Mouse (Mus musculus): ENCODE results near the gene Mknk2. TPM values are rescaled to one million over a fixed set of nuclear protein-coding genes. Genes with fewer than 3 reads are reported as not detected.

The Mknk2 gene
- total RNA-seq (2021), result 10 to 100 TPM; 42.8 to 48.8 TPM
- long read RNA-seq, experiment 1, transcript Mknk2-205 (14 exons, 3,439 nt), result major isoform, 23 of 80 reads
- long read RNA-seq, experiment 1, partial matches to known transcripts, result 8 of 80 reads
- long read RNA-seq, experiment 1, other reads (novel, unspliced or antisense), result 49 of 80 reads
- long read RNA-seq, experiment 2, transcript Mknk2-205 (14 exons, 3,439 nt), result major isoform, 14 of 87 reads
- long read RNA-seq, experiment 2, partial matches to known transcripts, result 10 of 87 reads
- long read RNA-seq, experiment 2, other reads (novel, unspliced or antisense), result 63 of 87 reads

- intact Hi-C loops (cut with DNase I), result loop anchor here (2.0 to 5.0 kb wide), 2 partner anchors 21 to 101 kb away; partner anchors contain the start of genes Btbd2 and Klf16
- Histone ChIP-seq H3K27ac (peak within 1 kb of the TSS; percentile 100), H3K4me3 (peak within 1 kb of the TSS; percentile 49)
- no peak for TF ChIP-seq CTCF (IDR thresholded peaks at IDR 0.05)
- peak; percentile 67 to 80 for DNase-seq (ENCODE audit: extremely low spot score in 1 of 2, low spot score in 2 of 2)
Observed at GRCm38 (mm10) chr10:80677942-80678436, at the start of gene Mknk2. Gene Mknk2, minus strand, starts transcription at chr10:80678112.

- DNase-seq (ENCODE audit: extremely low spot score in 1 of 2, low spot score in 2 of 2), result no peak
- no peak overlapping the region for H3K4me3 ChIP-seq
- intact Hi-C loops (cut with DNase I), result no loop called here
- H3K27ac ChIP-seq, result no peak overlapping the region
- no peak for TF ChIP-seq CTCF (IDR thresholded peaks at IDR 0.05)
Observed at GRCm38 (mm10) chr10:80717281-80717680, 39.4 kb upstream of the Mknk2 start.

- intact Hi-C loops (cut with DNase I), result no loop called here
- no peak overlapping the region for H3K4me3 ChIP-seq
- no peak for DNase-seq (ENCODE audit: extremely low spot score in 1 of 2, low spot score in 2 of 2)
- TF ChIP-seq CTCF (IDR thresholded peaks at IDR 0.05), result no peak
- no peak overlapping the region for H3K27ac ChIP-seq
Observed at GRCm38 (mm10) chr10:80710834-80711233, 32.9 kb upstream of the Mknk2 start.

GRCm38 (mm10) chr10:80705479-80705878, 27.6 kb upstream of the Mknk2 start:
- intact Hi-C loops (cut with DNase I), result no loop called here
- DNase-seq (ENCODE audit: extremely low spot score in 1 of 2, low spot score in 2 of 2), result no peak

GRCm38 (mm10) chr10:80705033-80705432, 27.1 kb upstream of the Mknk2 start:
- no peak overlapping the region for H3K4me3 ChIP-seq
- no peak for TF ChIP-seq CTCF (IDR thresholded peaks at IDR 0.05)
- intact Hi-C loops (cut with DNase I), result no loop called here
- DNase-seq (ENCODE audit: extremely low spot score in 1 of 2, low spot score in 2 of 2), result no peak
- H3K27ac ChIP-seq, result no peak overlapping the region

More at GRCm38 (mm10) chr10:80705479-80705878, 27.6 kb upstream of the Mknk2 start:
- Histone ChIP-seq H3K27ac (no peak overlapping the region), H3K4me3 (no peak overlapping the region)
- TF ChIP-seq CTCF (IDR thresholded peaks at IDR 0.05), result no peak

- H3K4me3 ChIP-seq, result no peak overlapping the region
- no peak overlapping the region for H3K27ac ChIP-seq
- no peak for DNase-seq (ENCODE audit: extremely low spot score in 1 of 2, low spot score in 2 of 2)
- TF ChIP-seq CTCF (IDR thresholded peaks at IDR 0.05), result no peak
- intact Hi-C loops (cut with DNase I), result loop anchor here (5.0 kb wide), 1 partner anchor 47 kb away; the partner anchor contains the start of gene Btbd2
Observed at GRCm38 (mm10) chr10:80704418-80704817, 26.5 kb upstream of the Mknk2 start.

- peak overlapping the region; percentile 73 for H3K4me3 ChIP-seq
- DNase-seq (ENCODE audit: extremely low spot score in 1 of 2, low spot score in 2 of 2), result no peak
- H3K27ac ChIP-seq, result peak overlapping the region; percentile 92; the same call in 1 of the 2 replicates
- no peak for TF ChIP-seq CTCF (IDR thresholded peaks at IDR 0.05)
- intact Hi-C loops (cut with DNase I), result loop anchor here (2.0 to 5.0 kb wide), 2 partner anchors 46 to 81 kb away; partner anchors contain the start of genes Btbd2 and Csnk1g2
Observed at GRCm38 (mm10) chr10:80703643-80704042, 25.7 kb upstream of the Mknk2 start.

GRCm38 (mm10) chr10:80702536-80703390, 24.9 kb upstream of the Mknk2 start:
- peak; percentile 93 for DNase-seq (ENCODE audit: extremely low spot score in 1 of 2, low spot score in 2 of 2)
- intact Hi-C loops (cut with DNase I), result loop anchor here (1.0 to 5.0 kb wide), 3 partner anchors 26 to 80 kb away; partner anchors contain the start of genes Btbd2 and Csnk1g2
- no peak; the same call in none of the 2 replicates for TF ChIP-seq CTCF (IDR thresholded peaks at IDR 0.05)

GRCm38 (mm10) chr10:80701721-80702535, 24.0 kb upstream of the Mknk2 start, which contains the start of the genes Mob3a and Izumo4:
Gene Mob3a, minus strand, starts transcription at chr10:80701977.
Gene Izumo4, plus strand, starts transcription at chr10:80702184.
- Histone ChIP-seq H3K27ac (peak within 1 kb of the TSS; percentile 92), H3K4me3 (peak within 1 kb of the TSS; percentile 73)
- TF ChIP-seq CTCF (IDR thresholded peaks at IDR 0.05), result peak; percentile 7; the same call in 1 of the 2 replicates
- intact Hi-C loops (cut with DNase I), result loop anchor here (1.0 to 5.0 kb wide), 3 partner anchors 26 to 79 kb away; partner anchors contain the start of genes Btbd2 and Csnk1g2
- peak; percentile 98 for DNase-seq (ENCODE audit: extremely low spot score in 1 of 2, low spot score in 2 of 2)

More at GRCm38 (mm10) chr10:80702536-80703390, 24.9 kb upstream of the Mknk2 start:
- H3K4me3 ChIP-seq, result peak overlapping the region; percentile 73
- H3K27ac ChIP-seq, result peak overlapping the region; percentile 92

- no peak for DNase-seq (ENCODE audit: extremely low spot score in 1 of 2, low spot score in 2 of 2)
- intact Hi-C loops (cut with DNase I), result loop anchor here (5.0 kb wide), 1 partner anchor 43 kb away; the partner anchor contains the start of gene Btbd2
- H3K4me3 ChIP-seq, result no peak overlapping the region; the same call in 1 of the 2 replicates
- H3K27ac ChIP-seq, result no peak overlapping the region
- no peak for TF ChIP-seq CTCF (IDR thresholded peaks at IDR 0.05)
Observed at GRCm38 (mm10) chr10:80700732-80701131, 22.8 kb upstream of the Mknk2 start.
